Mouse (Mus musculus) splenic B cell, adult 2 months (primary cell): Measurements from ENCODE around the gene Art4.
A peak's percentile ranks its signal among the peaks of the same experiment; 100 is the strongest.

Experiments
- DNase-seq: peaks from one replicate; pipeline ENCODE4 v3.0.0-alpha.2; 2011; ENCODE audit warnings: low read depth, low spot score
- H3K27me3 ChIP-seq: 2 replicates; pipeline ENCODE4 v1.6.1; 2012; ENCODE audit warnings: mild to moderate bottlenecking, low read length, moderate library complexity, mixed read lengths; ENCODE audit not compliant: control insufficient read depth, poor library complexity, insufficient read depth, severe bottlenecking
- H3K36me3 ChIP-seq: 2 replicates; pipeline ENCODE4 v1.6.1; 2012; ENCODE audit warnings: mild to moderate bottlenecking, low read length, moderate library complexity, mixed read lengths; ENCODE audit not compliant: control insufficient read depth, poor library complexity, insufficient read depth, severe bottlenecking

The Art4 gene

DNA sequence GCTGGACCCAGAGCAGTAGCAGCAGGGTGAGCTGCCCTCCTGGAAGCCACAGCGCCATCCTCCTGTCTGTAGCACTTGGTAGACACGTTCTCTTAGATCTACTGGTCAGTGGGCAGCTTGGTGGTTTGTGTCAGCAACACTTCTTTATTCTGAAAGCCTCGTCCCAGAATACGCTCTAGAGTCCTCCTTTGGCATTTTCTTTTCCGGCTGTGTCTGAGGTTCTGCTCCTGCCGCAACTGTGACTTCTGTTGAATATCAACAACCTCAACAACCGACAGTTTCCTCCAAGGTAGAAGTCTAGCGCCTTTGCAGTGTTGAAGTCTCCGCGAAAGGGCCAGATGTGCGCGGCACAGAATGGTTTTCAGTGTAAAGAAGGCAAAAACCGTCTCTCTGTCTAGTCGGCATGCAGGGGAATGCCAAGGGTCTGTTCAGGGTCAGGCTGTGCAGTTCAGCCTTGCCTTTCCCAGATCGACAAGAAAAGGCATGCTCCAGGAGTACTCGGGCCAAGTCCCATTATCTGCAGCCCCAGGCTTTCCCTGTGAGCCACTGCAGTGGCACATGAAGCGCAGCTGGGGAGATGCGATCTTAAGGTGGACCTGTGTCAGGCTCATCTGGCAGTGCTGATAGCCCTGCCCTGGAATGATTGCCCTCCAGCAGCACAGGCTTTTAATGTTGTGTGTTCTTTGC lies at the start of gene Art4:
Gene Art4, minus strand, starts transcription at position 548 of the 687 bp plus-strand sequence.
- Histone ChIP-seq H3K36me3 (no peaks in the 10 kb centered on the region), H3K27me3 (no peaks in the 10 kb centered on the region)
- peak; percentile 23 for DNase-seq

DNA sequence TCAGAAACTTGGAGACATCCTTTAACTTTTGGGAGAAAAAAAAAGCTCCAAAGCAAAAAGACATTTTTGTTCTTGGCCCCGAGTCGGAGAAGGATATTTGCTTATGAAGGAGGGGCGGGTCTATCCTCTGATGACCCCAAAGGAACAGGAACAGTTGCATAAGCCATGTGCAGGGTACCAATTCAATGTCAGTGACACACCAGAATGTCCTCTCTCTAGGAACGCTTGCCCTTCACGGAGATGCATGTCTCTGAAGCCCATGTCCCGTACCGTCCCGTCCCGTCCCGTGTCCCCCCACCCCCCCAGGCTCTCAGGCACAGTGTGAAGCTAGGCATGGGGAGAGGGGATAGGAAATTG lies 49.4 kb upstream of the Art4 start:
- H3K27me3 ChIP-seq, result no peaks in the 10 kb centered on the region
- DNase-seq, result no peak
- peaks cover 26% of the 10 kb centered on the region for H3K36me3 ChIP-seq

DNA sequence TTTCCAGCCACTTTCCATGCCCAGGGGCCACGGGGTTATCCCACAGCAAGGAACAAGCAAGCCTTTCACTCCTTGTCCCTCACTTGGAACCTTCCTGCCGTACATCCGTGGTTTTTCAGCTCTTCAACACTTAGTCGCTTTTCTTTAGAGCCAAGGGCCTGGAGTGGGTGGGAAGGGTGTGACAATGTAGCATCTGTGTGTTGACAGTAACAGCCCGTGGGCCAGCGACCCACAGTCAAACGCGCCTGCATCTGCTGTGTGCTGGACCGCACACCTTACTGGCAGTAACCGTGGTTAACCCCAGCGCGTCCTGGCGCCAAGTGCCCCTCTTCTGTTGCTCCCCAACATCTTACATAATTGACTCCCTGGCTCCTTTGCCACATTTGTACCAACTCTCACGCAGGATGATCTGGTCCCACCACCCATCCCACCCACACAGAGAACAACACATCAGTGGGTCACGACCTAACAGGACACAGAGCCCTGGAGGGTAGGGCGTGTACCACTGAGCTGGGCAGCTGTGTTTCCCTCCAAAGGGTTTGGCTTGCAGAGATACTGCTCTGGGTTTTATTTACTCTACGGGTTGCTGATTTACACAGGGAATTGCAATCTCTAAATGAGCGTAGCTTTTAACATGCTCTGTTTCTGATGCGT lies 48.9 kb upstream of the Art4 start:
- H3K36me3 ChIP-seq, result peaks cover 26% of the 10 kb centered on the region
- no peak for DNase-seq
- no peaks in the 10 kb centered on the region for H3K27me3 ChIP-seq

DNA sequence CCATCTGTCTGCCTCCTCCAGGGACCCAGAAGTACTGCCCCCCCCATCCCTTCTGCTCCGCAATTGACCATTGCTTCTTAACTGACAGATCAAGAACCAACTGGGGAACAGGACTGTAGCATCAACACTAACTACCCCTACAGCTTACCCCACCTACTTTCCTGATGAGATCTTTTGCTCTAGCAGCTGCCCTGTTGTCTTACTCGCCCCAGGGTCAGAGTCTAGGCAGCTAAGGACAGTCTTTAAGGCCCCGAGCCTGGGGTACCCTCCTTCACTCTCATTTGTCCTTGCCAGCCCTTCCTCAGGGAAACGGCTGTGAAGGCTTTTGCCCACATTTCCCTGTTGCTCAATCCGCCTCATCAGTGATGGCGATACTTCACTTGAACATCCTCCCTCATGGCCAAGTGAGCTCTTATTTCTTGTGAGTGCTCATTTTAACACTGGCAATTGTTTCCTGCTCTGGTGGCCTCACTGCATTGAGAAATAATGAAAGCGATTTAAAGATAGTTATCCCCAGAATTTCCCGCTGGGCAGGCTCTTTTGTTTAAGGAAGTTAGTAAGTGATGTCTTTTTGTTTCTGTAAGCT lies 46.4 kb upstream of the Art4 start:
- Histone ChIP-seq H3K27me3 (no peaks in the 10 kb centered on the region), H3K36me3 (peaks cover 10% of the 10 kb centered on the region; the same call in 1 of the 2 replicates)
- DNase-seq, result no peak

DNA sequence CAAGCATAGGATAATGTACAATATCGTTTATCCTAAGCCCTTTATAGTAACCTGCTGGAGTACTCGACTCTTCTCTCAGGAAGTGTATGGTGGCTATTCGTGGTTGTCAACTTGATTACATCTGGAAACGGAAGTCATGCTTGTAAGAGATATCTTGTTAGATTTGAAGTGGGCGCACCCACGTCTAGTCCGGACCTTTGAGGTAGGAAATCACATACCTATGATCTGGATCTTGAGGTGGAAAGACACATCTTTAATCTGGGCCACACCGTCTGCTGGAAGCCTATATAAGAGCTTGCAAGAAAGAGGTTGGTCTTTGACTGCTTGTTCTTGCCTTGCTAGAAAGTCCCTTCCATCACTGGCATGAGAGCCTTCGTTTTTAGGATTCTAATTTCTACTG lies 45.0 kb upstream of the Art4 start:
- DNase-seq, result no peak
- no peaks in the 10 kb centered on the region for H3K27me3 ChIP-seq
- H3K36me3 ChIP-seq, result peaks cover 7% of the 10 kb centered on the region; the same call in 1 of the 2 replicates

DNA sequence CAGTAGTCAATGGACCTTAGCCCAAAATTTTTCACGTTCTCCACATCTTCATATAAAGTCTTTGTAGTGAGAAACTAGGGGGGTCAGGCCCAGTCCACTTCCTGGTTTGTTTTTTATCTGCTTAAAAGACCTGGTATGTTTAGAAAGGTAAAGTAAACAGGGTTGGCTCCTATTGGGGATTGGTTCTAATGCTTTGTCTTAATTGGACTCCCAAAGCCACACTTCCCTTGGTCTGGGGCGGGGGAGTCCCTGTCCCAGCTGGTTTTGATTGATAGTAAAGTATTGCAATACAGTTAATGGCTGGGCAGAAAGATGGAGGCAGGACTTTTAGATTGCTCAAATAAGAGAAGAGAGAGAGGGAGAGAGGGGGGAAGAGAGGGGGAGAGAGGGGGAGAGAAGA lies 43.5 kb upstream of the Art4 start:
- no peaks in the 10 kb centered on the region for H3K27me3 ChIP-seq
- peaks cover 3% of the 10 kb centered on the region; the same call in 1 of the 2 replicates for H3K36me3 ChIP-seq
- no peak for DNase-seq

DNA sequence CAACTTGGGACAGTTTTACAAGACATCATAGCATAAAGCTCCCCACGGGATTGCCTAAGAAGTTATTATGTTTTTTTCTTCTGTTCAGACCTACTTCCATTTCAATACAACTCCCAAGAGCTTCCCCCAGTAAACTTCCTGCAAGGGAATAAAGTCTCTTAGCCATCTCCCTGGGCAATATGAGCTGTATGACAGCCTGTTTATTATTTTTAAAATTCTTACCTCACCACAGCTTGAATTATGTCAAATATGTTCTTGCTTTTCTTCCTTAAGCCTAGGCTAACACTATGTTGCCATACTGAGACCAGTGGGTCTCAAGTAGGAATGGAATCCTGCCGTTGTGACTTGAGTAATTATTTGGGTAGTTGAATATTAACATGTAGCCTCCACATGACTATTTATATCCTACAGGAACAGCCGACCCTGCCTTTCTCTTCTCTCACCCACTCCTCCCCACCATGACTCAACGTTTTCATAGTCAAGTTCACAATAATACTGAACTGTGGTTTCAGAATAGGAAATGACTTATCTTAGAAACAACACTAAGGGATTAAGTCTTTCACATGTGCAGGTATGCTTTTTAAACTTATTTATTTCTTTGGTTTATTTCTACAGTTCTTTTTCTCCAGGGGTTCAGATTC lies 43.0 kb upstream of the Art4 start:
- H3K27me3 ChIP-seq, result no peaks in the 10 kb centered on the region
- DNase-seq, result no peak
- no peaks in the 10 kb centered on the region; the same call in 1 of the 2 replicates for H3K36me3 ChIP-seq

DNA sequence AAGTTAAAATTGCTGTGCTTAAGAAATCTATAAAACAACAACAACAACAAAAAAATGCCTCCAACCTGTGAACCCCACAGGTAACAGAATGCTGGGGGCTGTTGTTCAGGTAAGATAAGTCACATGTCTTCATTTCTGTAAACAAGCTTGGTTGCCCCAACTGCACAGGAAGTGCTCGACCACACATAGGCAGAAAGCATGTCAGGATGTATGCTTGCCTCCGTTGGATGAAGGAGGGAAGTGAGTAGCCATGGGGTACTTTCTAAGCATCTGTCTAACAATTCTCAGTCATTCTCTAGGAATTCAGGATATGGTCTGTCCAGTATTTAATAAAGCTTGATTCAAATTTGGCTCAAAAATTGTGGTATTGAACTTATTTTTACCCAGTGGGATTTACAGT lies 41.4 kb upstream of the Art4 start:
- Histone ChIP-seq H3K36me3 (no peaks in the 10 kb centered on the region), H3K27me3 (no peaks in the 10 kb centered on the region)
- peak; percentile 35 for DNase-seq

DNA sequence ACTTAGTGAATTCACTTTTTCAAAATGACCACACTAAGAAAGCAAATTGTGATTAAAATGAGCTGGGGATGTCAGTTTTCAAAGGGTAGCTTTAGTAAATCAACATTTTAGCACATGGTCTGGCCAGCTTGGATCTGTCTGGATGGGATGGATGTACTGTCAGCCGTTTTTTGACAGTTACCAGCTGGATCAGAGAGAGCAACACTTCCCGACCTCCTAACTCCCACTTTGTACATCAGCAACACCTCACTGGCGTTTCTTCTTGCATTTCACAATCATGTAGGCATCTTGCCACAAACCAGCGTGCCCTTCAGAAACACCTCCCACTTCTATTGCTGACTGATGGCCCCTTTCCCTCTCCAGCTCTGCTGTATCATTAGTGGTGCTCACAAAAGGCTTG lies 40.7 kb upstream of the Art4 start:
- H3K27me3 ChIP-seq, result no peaks in the 10 kb centered on the region
- DNase-seq, result no peak
- H3K36me3 ChIP-seq, result no peaks in the 10 kb centered on the region

DNA sequence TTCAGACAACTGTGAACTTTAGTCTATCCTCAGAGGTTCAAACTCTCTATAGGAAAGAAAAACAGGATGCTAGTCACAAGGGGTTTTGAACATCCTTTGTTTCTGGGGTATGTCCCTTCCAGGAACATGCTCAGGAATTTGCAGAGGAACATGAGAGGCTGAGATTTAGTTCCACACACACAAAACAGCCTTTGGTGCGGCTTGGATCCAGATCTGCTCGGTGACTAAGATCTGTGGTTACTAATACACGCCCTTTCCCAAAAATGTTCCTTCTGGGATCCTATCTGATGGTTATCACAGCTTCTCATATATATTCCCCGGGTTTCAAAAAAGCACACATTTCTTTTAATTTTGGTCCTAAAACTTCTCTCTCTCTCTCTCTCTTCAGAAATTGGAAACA lies 40.3 kb upstream of the Art4 start:
- Histone ChIP-seq H3K36me3 (no peaks in the 10 kb centered on the region), H3K27me3 (no peaks in the 10 kb centered on the region)
- no peak for DNase-seq

DNA sequence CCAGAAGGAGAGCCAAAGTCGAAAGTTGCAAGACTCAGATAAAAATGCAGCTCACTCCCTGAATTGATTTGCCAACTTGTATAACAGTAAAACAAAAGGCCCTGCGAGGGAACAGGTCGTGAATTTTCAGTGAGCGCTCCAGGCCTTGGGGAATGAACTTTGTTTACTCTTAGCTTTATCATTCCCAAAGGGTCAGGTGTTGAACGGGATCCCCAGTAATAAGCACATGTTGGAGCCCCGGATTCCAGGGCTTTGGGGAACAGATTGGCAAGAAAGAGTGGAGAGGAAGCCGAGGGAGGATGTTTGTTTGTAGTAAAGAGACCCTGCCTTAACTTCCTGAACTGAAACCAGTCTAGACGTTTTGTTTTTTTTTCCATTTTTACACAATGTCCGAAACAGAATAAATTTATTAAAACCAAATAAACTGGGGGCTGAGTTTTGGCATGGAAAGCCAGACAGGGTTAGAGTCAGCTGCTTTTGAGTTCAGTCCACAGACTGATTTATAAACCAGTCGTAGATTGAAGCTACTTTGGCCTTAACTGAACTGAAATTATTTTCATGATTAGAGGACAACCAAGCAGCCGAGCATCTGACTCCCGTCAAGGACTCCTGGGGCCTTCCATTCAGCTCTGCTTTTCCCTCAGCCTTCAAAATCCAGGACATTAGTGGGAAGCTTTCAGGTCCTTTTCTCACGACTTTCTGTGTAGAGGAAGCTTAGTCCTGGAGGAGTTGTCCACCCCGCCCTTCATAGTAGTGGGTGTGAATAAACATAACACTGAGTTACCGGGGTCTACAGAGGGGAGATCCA lies 37.2 kb upstream of the Art4 start:
- H3K36me3 ChIP-seq, result no peaks in the 10 kb centered on the region
- no peak for DNase-seq
- H3K27me3 ChIP-seq, result no peaks in the 10 kb centered on the region

DNA sequence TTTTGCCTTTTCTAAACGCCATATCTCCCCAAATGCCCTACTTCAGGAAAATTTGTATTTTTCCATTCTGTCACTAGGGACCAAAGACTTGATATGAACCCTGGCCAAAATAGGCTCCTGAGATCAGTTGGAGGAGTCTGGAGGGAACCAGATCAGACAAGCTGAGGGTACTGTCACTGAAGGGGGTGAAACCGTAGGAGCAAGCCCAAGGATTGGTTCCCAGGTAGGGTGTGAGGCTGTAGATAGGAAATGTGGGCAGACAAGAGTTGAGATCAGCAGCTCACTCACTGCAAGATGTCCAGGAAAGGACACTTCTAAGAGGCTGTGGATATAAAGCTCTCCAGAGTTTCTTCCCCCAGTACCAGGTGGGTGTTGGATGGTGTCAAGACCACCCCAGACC lies 34.5 kb upstream of the Art4 start:
- DNase-seq, result no peak
- no peaks in the 10 kb centered on the region for H3K27me3 ChIP-seq

DNA sequence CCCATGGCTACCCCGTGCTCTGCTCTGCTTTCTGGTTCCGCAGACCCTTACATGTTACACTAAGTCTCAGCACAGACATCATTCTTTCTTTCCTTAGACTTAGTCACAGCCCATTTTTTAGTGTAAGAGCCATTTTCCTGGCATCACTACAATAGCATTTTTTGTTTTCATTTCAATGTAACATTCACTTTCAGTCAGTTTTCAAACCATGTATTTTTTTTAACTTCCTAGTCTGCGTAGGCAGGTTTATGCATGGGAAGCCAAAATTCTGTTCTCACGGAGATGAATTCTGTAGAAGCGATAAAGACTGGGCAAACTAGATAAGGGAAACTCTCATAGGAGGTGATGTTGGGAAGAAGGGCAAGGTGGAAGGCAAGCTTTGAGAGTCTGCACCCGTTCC lies 32.0 kb upstream of the Art4 start:
- Histone ChIP-seq H3K36me3 (no peaks in the 10 kb centered on the region), H3K27me3 (no peaks in the 10 kb centered on the region)
- DNase-seq, result no peak

More for the DNA sequence above, 34.5 kb upstream of the Art4 start:
- H3K36me3 ChIP-seq, result no peaks in the 10 kb centered on the region

DNA sequence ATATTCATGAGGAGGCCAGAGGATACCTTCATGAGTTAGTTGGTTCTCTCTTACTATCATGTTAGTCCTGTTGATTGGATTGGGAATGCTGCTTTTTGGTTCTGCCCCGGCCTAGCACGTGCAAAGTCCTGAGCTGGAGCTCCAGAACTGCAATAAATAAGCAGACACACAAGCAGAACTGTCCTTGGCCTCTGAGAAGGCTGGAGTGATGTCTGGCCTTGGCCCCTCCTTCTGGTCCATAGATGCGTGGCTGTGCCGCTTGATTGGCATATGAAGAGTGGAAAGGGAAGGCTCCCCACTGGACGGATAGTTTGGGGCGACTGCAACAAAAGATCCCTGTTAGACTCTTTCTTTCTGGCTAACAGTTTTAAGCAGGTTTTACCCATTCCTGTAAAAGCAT lies 31.5 kb upstream of the Art4 start:
- no peaks in the 10 kb centered on the region for H3K36me3 ChIP-seq
- DNase-seq, result no peak
- H3K27me3 ChIP-seq, result no peaks in the 10 kb centered on the region
